Mouse (Mus musculus): ENCODE measurements around the gene Cldn9. TPM values are rescaled to one million over a fixed set of nuclear protein-coding genes. Genes with fewer than 3 reads are reported as not detected.
A peak's percentile ranks its signal among the peaks of the same experiment; 100 is the strongest.

Cldn9 gene
- total RNA-seq (2014; rRNA removed) (0.19 and 0.55 TPM in 2 replicates), polyA plus RNA-seq (2015; fragmentation: Nextera tagmentation; extraction: Ambion mirVana) (0.25 TPM in 1 of 2 replicates, not detected in the other)

DNA sequence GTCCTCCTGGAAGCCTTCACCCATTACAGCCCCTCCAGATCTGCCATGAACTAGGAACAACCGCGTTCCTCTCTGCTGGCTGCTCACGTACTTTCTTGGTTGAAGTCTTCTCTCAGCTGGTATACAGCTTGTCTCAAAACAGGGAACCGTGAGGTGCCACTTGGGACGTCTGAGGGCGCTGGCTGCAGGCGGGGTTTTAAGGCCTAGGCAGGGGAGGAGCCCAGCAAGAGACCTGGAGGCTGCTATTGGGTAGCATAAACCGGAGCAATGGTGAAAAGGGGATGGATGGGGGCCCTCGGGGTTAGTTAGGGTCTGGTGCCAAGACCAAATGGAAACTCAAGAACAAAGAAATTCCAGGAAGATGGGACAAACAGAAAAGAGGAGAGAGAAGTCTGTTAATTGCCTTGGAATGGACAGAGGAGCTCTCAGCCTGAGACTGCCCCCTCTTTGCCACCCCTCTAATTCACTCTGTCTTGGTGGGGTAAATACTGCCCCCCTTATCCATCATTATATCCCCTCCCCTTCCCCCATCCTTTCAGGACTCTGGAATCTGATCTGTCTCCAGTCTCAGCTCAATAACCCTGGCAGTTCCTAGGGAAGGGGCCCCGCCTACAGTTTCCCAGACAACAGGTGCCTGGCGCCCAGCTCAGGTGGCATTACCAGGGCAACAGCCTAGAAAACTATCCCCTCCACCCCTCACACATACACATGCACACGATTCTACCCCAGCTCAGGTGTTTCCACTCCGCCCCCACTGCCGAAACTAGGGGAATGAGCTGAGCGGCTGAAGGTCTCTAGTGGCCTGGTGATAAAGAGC is at the start of gene Cldn9:
Cldn9 (minus strand) TSS at position 171 of the 817 bp plus-strand sequence.
- Histone ChIP-seq H3K9ac (replicated peaks; ENCODE audit: low read length, poor library complexity, severe bottlenecking) (no peak within 1 kb of the TSS), H3K27ac (ENCODE audit: low read depth, low read length) (no peak within 1 kb of the TSS), H3K27me3 (ENCODE audit: insufficient read depth, low read length) (peaks cover 43% of the 10 kb centered on the region), H3K4me2 (ENCODE audit: low read depth, low read length, poor library complexity, severe bottlenecking) (no peak within 1 kb of the TSS), H3K4me1 (ENCODE audit: insufficient read depth, low read length) (peaks cover 2% of the 10 kb centered on the region; the same call in 1 of the 2 replicates), H3K4me3 (ENCODE audit: low read depth, low read length) (no peak within 1 kb of the TSS), H3K36me3 (ENCODE audit: insufficient read depth, low read length) (no peaks in the 10 kb centered on the region), H3K9me3 (ENCODE audit: low read length) (no peaks in the 10 kb centered on the region)
- DNase-seq (ENCODE audit: low spot score), result no peak
- no peak for TF ChIP-seq CTCF (IDR thresholded peaks at IDR 0.05)
- 20% methylated on average over 15 of the region's 15 CpGs for WGBS
- peak; percentile 20; the same call in 1 of the 2 replicates for ATAC-seq (ENCODE audit: low FRiP score)

DNA sequence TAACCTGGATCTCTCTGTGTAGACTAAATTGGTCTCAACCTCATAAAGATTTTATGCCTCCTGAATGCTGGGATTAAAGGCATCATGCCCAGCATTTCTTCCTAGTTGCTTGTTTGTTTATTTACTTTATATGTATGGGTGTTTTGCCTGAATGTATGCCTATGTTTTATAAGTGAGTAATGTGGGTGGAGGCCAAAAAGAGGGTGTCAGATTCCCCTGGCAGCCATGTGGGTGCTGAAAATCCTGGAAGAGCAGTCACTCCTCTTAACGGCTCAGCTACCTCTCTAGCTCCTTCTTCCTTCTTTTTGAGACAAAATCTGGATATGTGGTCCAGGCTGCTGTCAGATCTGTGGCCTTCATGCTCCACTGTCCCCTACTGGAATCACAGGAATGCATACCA is 46.6 kb upstream of the Cldn9 start:
- TF ChIP-seq CTCF (IDR thresholded peaks at IDR 0.05), result no peak
- ATAC-seq (ENCODE audit: low FRiP score) (no peak), DNase-seq (ENCODE audit: low spot score) (no peak)
- H3K36me3 ChIP-seq (ENCODE audit: insufficient read depth, low read length), result peaks cover 1% of the 10 kb centered on the region; the same call in 1 of the 2 replicates
- H3K9ac ChIP-seq (replicated peaks; ENCODE audit: low read length, poor library complexity, severe bottlenecking), result no peak overlapping the region
- H3K4me1 ChIP-seq (ENCODE audit: insufficient read depth, low read length), result 0 out of 2 replicates have a peak, but pooled peaks cover 5% of the 10 kb centered on the region
- 68% methylated on average over 1 of the region's 1 CpGs for WGBS
- no peak overlapping the region for H3K4me3 ChIP-seq (ENCODE audit: low read depth, low read length)
- H3K27ac ChIP-seq (ENCODE audit: low read depth, low read length), result no peak overlapping the region
- H3K27me3 ChIP-seq (ENCODE audit: insufficient read depth, low read length), result no peaks in the 10 kb centered on the region
- no peak overlapping the region for H3K4me2 ChIP-seq (ENCODE audit: low read depth, low read length, poor library complexity, severe bottlenecking)
- H3K9me3 ChIP-seq (ENCODE audit: low read length), result no peaks in the 10 kb centered on the region

DNA sequence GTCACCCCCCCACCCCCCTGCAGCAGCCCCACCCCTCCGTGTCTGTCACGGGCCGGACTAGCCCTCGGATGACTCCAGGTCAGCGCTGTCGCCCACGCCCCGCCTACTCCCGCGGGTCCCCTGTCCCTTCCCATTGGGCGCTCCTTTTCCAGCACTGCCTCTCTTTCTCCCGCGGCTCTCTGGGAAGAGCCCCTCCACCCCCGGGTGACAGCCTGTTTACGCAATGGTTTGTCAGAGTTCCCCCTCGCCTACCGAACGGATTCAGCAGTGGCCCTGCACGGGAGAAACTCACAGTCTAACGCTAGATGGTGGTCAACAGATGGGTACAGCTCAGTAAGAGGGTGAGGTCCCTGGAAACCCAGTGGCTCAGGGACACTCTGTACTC is 42.9 kb upstream of the Cldn9 start:
- peak; percentile 55 for TF ChIP-seq CTCF (IDR thresholded peaks at IDR 0.05)
- H3K36me3 ChIP-seq (ENCODE audit: insufficient read depth, low read length), result no peaks in the 10 kb centered on the region
- H3K27me3 ChIP-seq (ENCODE audit: insufficient read depth, low read length), result no peaks in the 10 kb centered on the region
- H3K4me2 ChIP-seq (ENCODE audit: low read depth, low read length, poor library complexity, severe bottlenecking), result peak overlapping the region; percentile 95
- WGBS, result 1% methylated on average over 20 of the region's 20 CpGs
- H3K9me3 ChIP-seq (ENCODE audit: low read length), result no peaks in the 10 kb centered on the region
- H3K27ac ChIP-seq (ENCODE audit: low read depth, low read length), result no peak overlapping the region
- ATAC-seq (ENCODE audit: low FRiP score), result peak; percentile 84
- 0 out of 2 replicates have a peak, but pooled peaks cover 5% of the 10 kb centered on the region for H3K4me1 ChIP-seq (ENCODE audit: insufficient read depth, low read length)
- H3K9ac ChIP-seq (replicated peaks; ENCODE audit: low read length, poor library complexity, severe bottlenecking), result peak overlapping the region; percentile 69; the same call in 1 of the 2 replicates
- H3K4me3 ChIP-seq (ENCODE audit: low read depth, low read length), result peak overlapping the region; percentile 86
- peak; percentile 87 for DNase-seq (ENCODE audit: low spot score)

GRCm38 (mm10) chr17:23725999-23726757 is 42.4 kb upstream of the Cldn9 start, which contains the start of gene Pkmyt1:
TSS of gene Pkmyt1 (plus strand) at chr17:23726336.
- H3K9ac ChIP-seq (replicated peaks; ENCODE audit: low read length, poor library complexity, severe bottlenecking), result peak within 1 kb of the TSS; percentile 69
- peak; percentile 93 for ATAC-seq (ENCODE audit: low FRiP score)
- 1% methylated on average over 61 of the region's 73 CpGs for WGBS

GRCm38 (mm10) chr17:23725477-23725876 is 41.7 kb upstream of the Cldn9 start:
- peak overlapping the region; percentile 95 for H3K4me2 ChIP-seq (ENCODE audit: low read depth, low read length, poor library complexity, severe bottlenecking)
- H3K27ac ChIP-seq (ENCODE audit: low read depth, low read length), result peak overlapping the region; percentile 72
- peak overlapping the region; percentile 86; the same call in 1 of the 2 replicates for H3K4me3 ChIP-seq (ENCODE audit: low read depth, low read length)
- no peaks in the 10 kb centered on the region for H3K9me3 ChIP-seq (ENCODE audit: low read length)
- 63% methylated on average over 4 of the region's 4 CpGs for WGBS
- H3K27me3 ChIP-seq (ENCODE audit: insufficient read depth, low read length), result no peaks in the 10 kb centered on the region
- no peak for TF ChIP-seq CTCF (IDR thresholded peaks at IDR 0.05)
- no peaks in the 10 kb centered on the region for H3K36me3 ChIP-seq (ENCODE audit: insufficient read depth, low read length)
- H3K9ac ChIP-seq (replicated peaks; ENCODE audit: low read length, poor library complexity, severe bottlenecking), result peak overlapping the region; percentile 69
- DNase-seq (ENCODE audit: low spot score) (no peak), ATAC-seq (ENCODE audit: low FRiP score) (no peak)
- 0 out of 2 replicates have a peak, but pooled peaks cover 5% of the 10 kb centered on the region for H3K4me1 ChIP-seq (ENCODE audit: insufficient read depth, low read length)

More at GRCm38 (mm10) chr17:23725999-23726757, 42.4 kb upstream of the Cldn9 start, which contains the start of gene Pkmyt1:
- Histone ChIP-seq H3K4me1 (ENCODE audit: insufficient read depth, low read length) (0 out of 2 replicates have a peak, but pooled peaks cover 5% of the 10 kb centered on the region), H3K36me3 (ENCODE audit: insufficient read depth, low read length) (no peaks in the 10 kb centered on the region), H3K4me2 (ENCODE audit: low read depth, low read length, poor library complexity, severe bottlenecking) (peak within 1 kb of the TSS; percentile 95), H3K27ac (ENCODE audit: low read depth, low read length) (peak within 1 kb of the TSS; percentile 72), H3K9me3 (ENCODE audit: low read length) (no peaks in the 10 kb centered on the region), H3K27me3 (ENCODE audit: insufficient read depth, low read length) (no peaks in the 10 kb centered on the region), H3K4me3 (ENCODE audit: low read depth, low read length) (peak within 1 kb of the TSS; percentile 86)
- TF ChIP-seq CTCF (IDR thresholded peaks at IDR 0.05), result 0 out of 2 replicates have a peak, but pooled peaks have one; percentile 20
- DNase-seq (ENCODE audit: low spot score), result peak; percentile 96
